21 mouse cellular contexts compared by ENCODE assay signal in the genomic region with DNA sequence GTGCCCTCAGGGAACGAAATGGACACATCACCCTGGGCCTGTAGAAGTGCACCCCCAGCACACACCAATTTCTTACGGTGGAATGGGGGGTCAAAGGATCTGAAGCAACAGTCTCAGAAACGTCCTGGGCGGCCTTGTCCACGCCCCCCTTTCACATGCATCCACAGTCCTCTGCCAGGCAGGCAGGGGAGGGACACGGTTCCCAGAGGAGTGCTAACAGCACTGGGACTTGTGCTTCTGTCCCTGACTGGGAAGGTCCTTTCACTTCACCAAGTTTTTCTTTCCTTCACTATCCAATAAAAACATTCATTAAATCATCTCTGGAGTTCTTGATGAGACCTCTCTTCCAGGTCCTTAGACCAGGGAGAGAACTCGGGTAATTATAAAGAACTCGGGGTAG. TPM values are rescaled to one million over a fixed set of nuclear protein-coding genes. Genes with fewer than 3 reads are reported as not detected.
DNase-seq lines count a peak whose midpoint lies in the region; ATAC-seq and TF ChIP-seq lines count a peak whose summit lies in the region.
"Had no signal": no experiment of that assay in that cellular context is flagged by ENCODE, and none has a peak within 500 bp of the region (broad histone marks: within the 10 kb centered on the region; RNA-seq: fewer than 3 reads in every experiment).

No protein-coding gene starts in this region.

- intact Hi-C loops in heart, adult 2 months (cut with DNase I), result no loop called here
- intact Hi-C loops in heart, postnatal 25 days (cut with DNase I), result loop anchor here (5.0 kb wide), 1 partner anchor 33 kb away; no protein-coding TSS in a partner anchor

- no peaks in the 10 kb centered on the region for H3K27me3 ChIP-seq in heart, adult 2 months (ENCODE audit: control insufficient read depth, insufficient read depth, low read length)
- H3K27me3 ChIP-seq in heart, embryonic 13.5 days (replicated peaks), result no peaks in the 10 kb centered on the region
- H3K27me3 ChIP-seq in limb, embryonic 13.5 days, result no peaks in the 10 kb centered on the region
- no peaks in the 10 kb centered on the region for H3K27me3 ChIP-seq in limb, embryonic 10.5 days (ENCODE audit: low read depth, poor library complexity, severe bottlenecking)
- H3K27me3 ChIP-seq in myocyte (ENCODE audit: control insufficient read depth, insufficient read depth, insufficient read length), result no peaks in the 10 kb centered on the region
- H3K27me3 ChIP-seq: forebrain, embryonic 13.5 days; hindbrain, embryonic 12.5 days had no signal

- peaks cover 3% of the 10 kb centered on the region; the same call in 1 of the 2 replicates for H3K4me1 ChIP-seq in heart, adult 2 months (ENCODE audit: control insufficient read depth, insufficient read depth, low read length)
- H3K4me1 ChIP-seq in heart, embryonic 13.5 days, result peaks cover 69% of the 10 kb centered on the region
- H3K4me1 ChIP-seq in limb, embryonic 13.5 days, result peaks cover 26% of the 10 kb centered on the region
- H3K4me1 ChIP-seq in limb, embryonic 10.5 days, result peaks cover 30% of the 10 kb centered on the region

- TF ChIP-seq POLR2A in heart, adult 2 months (IDR thresholded peaks at IDR 0.05; ENCODE audit: insufficient read depth, low read depth, low read length), result peak; percentile 52; the same call in 1 of the 2 replicates
- TF ChIP-seq POLR2A in myocyte (IDR thresholded peaks at IDR 0.05; ENCODE audit: insufficient read length, low read depth), result peak; percentile 48

- no peak for ATAC-seq in heart, embryonic 13.5 days (ENCODE audit: extremely low read depth, insufficient number of reproducible peaks, low FRiP score, low TSS enrichment)
- no peak for ATAC-seq in limb, embryonic 13.5 days (ENCODE audit: low FRiP score, low read depth)
- ATAC-seq: forebrain, embryonic 13.5 days; forebrain, postnatal 0 days; hindbrain, embryonic 16.5 days; inflammation-experienced regulatory T-cells, adult 6 months; intestine, postnatal 0 days had no signal

- peak overlapping the region; percentile 97 for H3K27ac ChIP-seq in heart, adult 2 months
- peak overlapping the region; percentile 97 for H3K27ac ChIP-seq in heart, embryonic 13.5 days (replicated peaks)
- H3K27ac ChIP-seq in limb, embryonic 13.5 days, result no peak overlapping the region
- H3K27ac ChIP-seq in limb, embryonic 10.5 days, result no peak overlapping the region; the same call in 1 of the 2 replicates
- H3K27ac ChIP-seq: forebrain, embryonic 13.5 days; hindbrain, embryonic 12.5 days had no signal

- H3K9me3 ChIP-seq in heart, embryonic 13.5 days, result no peaks in the 10 kb centered on the region
- H3K9me3 ChIP-seq in limb, embryonic 13.5 days, result no peaks in the 10 kb centered on the region
- no peaks in the 10 kb centered on the region for H3K9me3 ChIP-seq in limb, embryonic 10.5 days (replicated peaks)
- H3K9me3 ChIP-seq: embryonic facial prominence, embryonic 10.5 days; forebrain, embryonic 13.5 days; hindbrain, embryonic 12.5 days had no signal

- no peaks in the 10 kb centered on the region for H3K79me2 ChIP-seq in heart, adult 2 months (replicated peaks; ENCODE audit: control insufficient read depth, insufficient read depth, low read length)
- H3K79me2 ChIP-seq in myocyte (ENCODE audit: control insufficient read depth, insufficient read depth), result peaks cover 61% of the 10 kb centered on the region

- H3ac ChIP-seq in myocyte (ENCODE audit: control insufficient read depth, insufficient read length), result no peak overlapping the region

- H3K4me3 ChIP-seq in heart, adult 2 months, result peak overlapping the region; percentile 34
- peak overlapping the region; percentile 58 for H3K4me3 ChIP-seq in heart, embryonic 13.5 days
- H3K4me3 ChIP-seq in limb, embryonic 13.5 days, result 0 out of 2 replicates have a peak overlapping the region, but pooled peaks have one; percentile 5
- H3K4me3 ChIP-seq in limb, embryonic 10.5 days, result no peak overlapping the region
- H3K4me3 ChIP-seq in myocyte, result peak overlapping the region; percentile 57
- H3K4me3 ChIP-seq: embryonic facial prominence, embryonic 10.5 days; forebrain, embryonic 13.5 days; hindbrain, embryonic 12.5 days had no signal

- peaks cover 9% of the 10 kb centered on the region for H3K36me3 ChIP-seq in heart, adult 2 months (ENCODE audit: control insufficient read depth, insufficient read depth, low read length)
- H3K36me3 ChIP-seq in heart, embryonic 13.5 days, result peaks cover 9% of the 10 kb centered on the region; the same call in 1 of the 2 replicates
- no peaks in the 10 kb centered on the region for H3K36me3 ChIP-seq in limb, embryonic 13.5 days
- H3K36me3 ChIP-seq in limb, embryonic 10.5 days, result no peaks in the 10 kb centered on the region
- H3K36me3 ChIP-seq in myocyte (ENCODE audit: control insufficient read depth, insufficient read depth), result peaks cover 5% of the 10 kb centered on the region
- H3K36me3 ChIP-seq: embryonic facial prominence, embryonic 10.5 days; hindbrain, embryonic 12.5 days had no signal

- H3K4me2 ChIP-seq in heart, embryonic 13.5 days, result peak overlapping the region; percentile 65
- H3K4me2 ChIP-seq in limb, embryonic 13.5 days (replicated peaks), result no peak overlapping the region
- H3K4me2 ChIP-seq in myocyte (ENCODE audit: low read depth), result peak overlapping the region; percentile 67
- H3K4me2 ChIP-seq: forebrain, embryonic 13.5 days; hindbrain, embryonic 12.5 days had no signal

- WGBS in heart, adult 2 months, result 50% methylated on average over 8 of the region's 8 CpGs
- WGBS in heart, embryonic 13.5 days, result 42% methylated on average over 8 of the region's 8 CpGs
- 62% methylated on average over 8 of the region's 8 CpGs for whole genome bisulfite sequencing in limb, embryonic 13.5 days
- WGBS in limb, embryonic 10.5 days, result 73% methylated on average over 8 of the region's 8 CpGs

- DNase-seq in heart, adult 2 months, result no peak
- DNase-seq in heart, postnatal 4 days, result no peak
- DNase-seq in heart, postnatal 25 days (ENCODE audit: low spot score), result no peak
- DNase-seq in limb, embryonic 10.5 days (ENCODE audit: low spot score), result no peak
- DNase-seq in embryo, embryonic 10.5 days (ENCODE audit: low spot score), result no peak
- DNase-seq: adrenal gland, postnatal 10 days; cerebellum, adult 11-12 months; cerebellum, adult 9-10 months; cerebellum, postnatal 25 days; forebrain, postnatal 0 days; gastrocnemius, postnatal 25 days; kidney, adult 8-10 months had no signal

- peak overlapping the region; percentile 84 for H3K9ac ChIP-seq in heart, adult 2 months (ENCODE audit: low read depth, low read length)
- peak overlapping the region; percentile 87 for H3K9ac ChIP-seq in heart, embryonic 13.5 days
- H3K9ac ChIP-seq in limb, embryonic 13.5 days, result no peak overlapping the region
- H3K9ac ChIP-seq: forebrain, embryonic 13.5 days; forebrain, postnatal 0 days; hindbrain, embryonic 12.5 days had no signal

- no peak for TF ChIP-seq CTCF in heart, adult 2 months (IDR thresholded peaks at IDR 0.05)

- 0 out of 2 replicates have a peak, but pooled peaks have one; percentile 33 for TF ChIP-seq EP300 in heart, adult 2 months (IDR thresholded peaks at IDR 0.05; ENCODE audit: insufficient read depth, low read depth, low read length)

TF ChIP-seq in myocyte, 11 proteins besides CTCF, POLR2A, EP300 and RAD21:
- TF ChIP-seq POLR2AphosphoS2 (IDR thresholded peaks at IDR 0.05; ENCODE audit: insufficient read length, low read depth), result peak; percentile 20
- TF ChIP-seq MAX (IDR thresholded peaks at IDR 0.05; ENCODE audit: low read depth), result no peak
- no peak for TF ChIP-seq TCF12 (IDR thresholded peaks at IDR 0.05; ENCODE audit: insufficient read depth, poor library complexity, severe bottlenecking)

RNA-seq across cellular contexts. Expression of a gene that starts 20.9 kb away (rescaled TPM):
- total RNA-seq in heart, adult 2 months (2021), result 100 to 1,000 TPM; 771 to 870 TPM
- polyA plus RNA-seq in heart, adult 2 months (2012; rRNA removed), result 276 and 575 TPM in 2 replicates
- total RNA-seq in heart, postnatal 4 days (2021), result 1,000 to 10,000 TPM; 1,069 to 1,171 TPM
- 177 and 181 TPM in 2 replicates for polyA plus RNA-seq in heart, embryonic 13.5 days (2015; fragmentation: Nextera tagmentation; extraction: Ambion mirVana)
- 1,000 to 10,000 TPM; 1,004 to 1,109 TPM for total RNA-seq in heart, postnatal 25 days (2021)
- polyA plus RNA-seq in limb, embryonic 13.5 days (2015; fragmentation: Nextera tagmentation; extraction: Ambion mirVana), result 38.7 and 41.8 TPM in 2 replicates
- polyA plus RNA-seq in limb, embryonic 10.5 days (2016; fragmentation: Nextera tagmentation; extraction: Ambion mirVana), result 29.4 and 34.3 TPM in 2 replicates
- 381 TPM for polyA plus RNA-seq in myocyte (2012; fragmentation: generic; extraction: Trizol)

RNA-seq across cellular contexts. Expression of a gene that starts 39.0 kb away (rescaled TPM):
- total RNA-seq in heart, adult 2 months (2021), result 1 to 10 TPM; 3.2 to 3.4 TPM
- 2.4 and 2.9 TPM in 2 replicates for polyA plus RNA-seq in heart, adult 2 months (2012; rRNA removed)
- 1 to 10 TPM; 3.5 to 4.7 TPM for total RNA-seq in heart, postnatal 4 days (2021)
- 6.3 and 7.7 TPM in 2 replicates for polyA plus RNA-seq in heart, embryonic 13.5 days (2015; fragmentation: Nextera tagmentation; extraction: Ambion mirVana)
- total RNA-seq in heart, postnatal 25 days (2021), result 1 to 10 TPM; 3.5 to 4.2 TPM
- polyA plus RNA-seq in limb, embryonic 13.5 days (2015; fragmentation: Nextera tagmentation; extraction: Ambion mirVana), result 24.9 and 26.3 TPM in 2 replicates
- 41.4 and 48.5 TPM in 2 replicates for polyA plus RNA-seq in limb, embryonic 10.5 days (2016; fragmentation: Nextera tagmentation; extraction: Ambion mirVana)
- 4.0 TPM for polyA plus RNA-seq in myocyte (2012; fragmentation: generic; extraction: Trizol)

Comparison
In these comparisons a context has a peak if more than half of its experiments do, and no peak if none do; other contexts are left out.
1. H3K27ac ChIP-seq: peak in heart, adult 2 months (single experiment) and heart, embryonic 13.5 days (single experiment); none in limb, embryonic 13.5 days (single experiment) and limb, embryonic 10.5 days (single experiment).